Mouse (Mus musculus): Measurements from ENCODE around the gene Orc2. TPM values are rescaled to one million over a fixed set of nuclear protein-coding genes. Genes with fewer than 3 reads are reported as not detected.

The Orc2 gene
- polyA plus RNA-seq, 1 experiment from 2014 or later: 25.7 TPM

DNA sequence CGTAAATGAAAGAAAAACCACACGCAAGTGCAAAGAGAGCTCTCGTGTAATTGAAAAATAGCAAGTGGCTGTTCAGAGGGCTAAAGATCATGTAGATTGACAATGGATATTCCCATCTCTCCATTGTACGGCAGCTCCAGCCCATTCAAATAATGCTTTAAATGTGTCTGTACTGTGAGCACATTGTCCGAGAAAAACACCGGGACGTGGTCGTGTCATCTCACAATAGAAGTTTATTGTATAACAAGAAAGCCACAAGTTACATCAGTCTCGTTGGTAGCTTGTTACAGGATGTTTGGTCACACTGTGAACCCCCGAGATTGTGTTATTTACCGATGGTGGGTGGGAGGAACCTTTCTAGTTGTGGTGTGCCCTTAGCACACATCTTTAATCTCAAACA lies 59.0 kb downstream of the Orc2 start:
- WGBS: 2% methylated on average over 11 of the region's 11 CpGs
- Histone ChIP-seq H3K4me1 (replicated peaks; ENCODE audit: control insufficient read depth, insufficient read depth, low read length) (peaks cover 19% of the 10 kb centered on the region), H3K4me3 (ENCODE audit: low read length) (peak overlapping the region; percentile 81), H3K27ac (ENCODE audit: low read length) (peak overlapping the region; percentile 95), H3K36me3 (ENCODE audit: control insufficient read depth, insufficient read depth, low read length) (peaks cover 10% of the 10 kb centered on the region), H3K27me3 (ENCODE audit: control insufficient read depth, insufficient read depth, low read depth, low read length) (no peaks in the 10 kb centered on the region), H3K4me2 (ENCODE audit: low read depth, low read length) (peak overlapping the region; percentile 65), H3K9ac (ENCODE audit: low read length) (peak overlapping the region; percentile 90), H3K9me3 (ENCODE audit: control insufficient read depth, low read length) (no peaks in the 10 kb centered on the region)
- no peak for ATAC-seq (ENCODE audit: low read depth)

DNA sequence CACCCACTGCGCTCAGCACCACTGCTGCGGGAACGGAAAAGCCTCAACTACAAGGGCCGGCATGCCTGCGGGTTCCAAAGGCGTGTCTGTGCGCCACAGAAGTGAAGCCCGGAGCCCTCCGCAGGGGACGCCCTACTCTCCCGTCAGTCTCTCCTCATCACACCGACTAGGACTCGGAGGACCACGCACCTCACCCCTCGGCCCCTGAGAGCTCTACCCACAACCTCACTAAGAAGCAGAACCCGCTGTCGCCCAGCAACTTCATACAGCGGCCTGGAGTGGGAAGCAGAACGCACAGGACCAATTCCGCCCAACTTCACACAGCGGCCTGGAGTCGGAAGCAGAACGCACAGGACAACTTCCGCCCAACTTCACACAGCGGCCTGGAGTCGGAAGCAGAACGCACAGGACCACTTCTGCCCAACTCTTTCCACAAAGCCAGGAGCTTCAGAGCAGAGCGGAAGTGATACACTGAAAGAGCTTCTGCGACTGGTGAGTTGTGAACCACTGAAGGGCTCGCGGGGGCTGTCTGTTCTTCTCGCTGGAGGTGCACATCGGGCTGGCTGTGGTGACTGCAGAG lies 59.7 kb downstream of the Orc2 start, which contains the start of the genes Nif3l1 and Ppil3:
Gene Nif3l1, plus strand, starts transcription at position 9 of the 580 bp plus-strand sequence.
Gene Ppil3, minus strand, starts transcription at position 344 of the 580 bp plus-strand sequence.
- Histone ChIP-seq H3K4me1 (replicated peaks; ENCODE audit: control insufficient read depth, insufficient read depth, low read length) (peaks cover 19% of the 10 kb centered on the region), H3K4me2 (ENCODE audit: low read depth, low read length) (peak within 1 kb of the TSS; percentile 65), H3K27ac (ENCODE audit: low read length) (peak within 1 kb of the TSS; percentile 95), H3K27me3 (ENCODE audit: control insufficient read depth, insufficient read depth, low read depth, low read length) (no peaks in the 10 kb centered on the region), H3K9ac (ENCODE audit: low read length) (peak within 1 kb of the TSS; percentile 90), H3K36me3 (ENCODE audit: control insufficient read depth, insufficient read depth, low read length) (peaks cover 5% of the 10 kb centered on the region), H3K4me3 (ENCODE audit: low read length) (peak within 1 kb of the TSS; percentile 81), H3K9me3 (ENCODE audit: control insufficient read depth, low read length) (no peaks in the 10 kb centered on the region)
- 0% methylated on average over 33 of the region's 33 CpGs for WGBS
- ATAC-seq (ENCODE audit: low read depth): peak; percentile 97

DNA sequence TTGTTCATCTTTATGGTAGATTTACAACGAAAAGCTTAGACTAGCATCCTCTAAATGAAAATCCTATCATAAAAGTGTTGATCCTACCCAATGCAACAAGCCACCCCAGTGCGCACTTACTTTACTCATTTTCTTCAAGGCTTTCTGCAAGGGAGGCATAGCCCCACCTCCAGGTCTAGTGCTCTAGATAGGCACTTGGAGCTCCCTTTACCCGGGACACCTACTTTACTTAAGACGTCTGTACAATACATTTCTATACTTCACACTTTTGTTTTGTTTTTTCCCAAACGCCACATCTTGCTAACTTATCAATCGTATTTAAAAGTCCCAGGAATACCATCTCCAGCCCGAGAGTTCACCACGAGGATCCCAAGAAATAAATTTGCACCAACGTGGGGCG lies 60.2 kb downstream of the Orc2 start:
- Histone ChIP-seq H3K27me3 (ENCODE audit: control insufficient read depth, insufficient read depth, low read depth, low read length) (no peaks in the 10 kb centered on the region), H3K36me3 (ENCODE audit: control insufficient read depth, insufficient read depth, low read length) (peaks cover 7% of the 10 kb centered on the region), H3K4me3 (ENCODE audit: low read length) (peak overlapping the region; percentile 81), H3K9me3 (ENCODE audit: control insufficient read depth, low read length) (no peaks in the 10 kb centered on the region), H3K4me2 (ENCODE audit: low read depth, low read length) (peak overlapping the region; percentile 65), H3K4me1 (replicated peaks; ENCODE audit: control insufficient read depth, insufficient read depth, low read length) (peaks cover 19% of the 10 kb centered on the region), H3K27ac (ENCODE audit: low read length) (peak overlapping the region; percentile 95), H3K9ac (ENCODE audit: low read length) (peak overlapping the region; percentile 90)
- 9% methylated on average over 10 of the region's 10 CpGs for WGBS
- ATAC-seq (ENCODE audit: low read depth): no peak

DNA sequence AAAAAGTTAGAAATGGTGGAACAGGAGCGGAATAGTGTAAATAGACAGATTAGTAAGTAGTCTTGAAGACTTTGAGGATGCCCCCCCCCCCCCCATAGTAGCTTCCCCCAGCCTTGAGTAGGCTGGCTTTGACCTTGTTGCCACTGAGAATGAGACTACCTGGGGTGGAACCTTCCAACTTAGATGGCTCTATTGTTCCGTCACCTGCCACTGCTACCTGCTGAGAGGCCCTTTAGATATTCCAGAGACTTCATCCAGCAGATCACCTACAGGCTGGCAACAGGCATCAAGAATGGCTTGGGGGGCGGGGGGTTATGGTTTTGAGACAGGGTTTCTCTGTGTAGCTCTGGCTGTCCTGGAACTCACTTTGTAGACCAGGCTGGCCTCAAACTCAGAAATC lies 80.4 kb downstream of the Orc2 start:
- no peak for ATAC-seq (ENCODE audit: low read depth)
- no peak overlapping the region for H3K27ac ChIP-seq (ENCODE audit: low read length)
- peaks cover 15% of the 10 kb centered on the region for H3K36me3 ChIP-seq (ENCODE audit: control insufficient read depth, insufficient read depth, low read length)
- WGBS: 77% methylated on average over 3 of the region's 3 CpGs
- no peak overlapping the region for H3K4me2 ChIP-seq (ENCODE audit: low read depth, low read length)
- H3K9ac ChIP-seq (ENCODE audit: low read length): no peak overlapping the region
- H3K4me1 ChIP-seq (replicated peaks; ENCODE audit: control insufficient read depth, insufficient read depth, low read length): peaks cover 17% of the 10 kb centered on the region
- no peaks in the 10 kb centered on the region for H3K9me3 ChIP-seq (ENCODE audit: control insufficient read depth, low read length)
- H3K4me3 ChIP-seq (ENCODE audit: low read length): no peak overlapping the region
- no peaks in the 10 kb centered on the region for H3K27me3 ChIP-seq (ENCODE audit: control insufficient read depth, insufficient read depth, low read depth, low read length)

DNA sequence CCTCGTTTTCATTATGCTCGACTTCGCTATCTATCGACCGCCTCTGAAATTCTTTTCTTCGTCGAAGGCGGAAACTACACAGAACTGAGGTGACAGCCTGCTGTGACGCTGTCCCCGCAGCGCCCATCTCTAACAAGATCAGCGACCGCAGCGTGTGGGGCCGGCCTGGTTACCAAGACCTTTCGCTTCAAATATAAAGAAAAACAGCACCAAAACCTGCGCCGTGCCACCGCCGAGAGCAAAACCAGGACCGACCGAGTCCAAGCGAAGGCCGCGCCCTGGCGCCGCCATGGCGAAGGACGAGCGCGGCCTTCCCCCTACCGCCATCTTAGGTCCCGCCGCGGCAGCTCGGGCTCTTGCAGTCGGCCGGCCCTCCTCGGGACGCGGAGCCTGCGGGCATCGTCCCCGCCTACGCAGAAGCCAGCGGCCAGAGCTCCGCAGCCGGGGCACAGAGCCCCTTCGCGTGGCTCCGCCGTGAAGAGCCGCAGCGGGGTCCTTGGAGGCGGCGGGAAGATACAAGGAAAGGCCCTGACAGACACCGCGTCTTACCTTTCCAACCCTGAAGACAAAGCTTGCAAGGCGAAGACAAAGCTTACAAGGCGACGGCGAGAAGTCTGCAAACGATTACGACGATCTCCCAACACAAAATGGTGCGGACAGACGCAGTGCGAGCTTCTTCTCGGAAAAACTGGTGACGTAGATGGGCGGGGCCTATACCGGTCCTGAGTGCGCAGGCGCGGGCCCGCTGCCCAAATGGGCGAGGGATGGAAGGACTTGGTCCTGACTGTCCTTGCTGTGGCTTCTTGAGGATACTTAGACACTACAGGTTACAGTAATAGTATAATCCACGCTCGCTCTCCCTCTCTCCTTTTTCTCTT lies 81.3 kb downstream of the Orc2 start, which contains the start of gene Clk1:
Gene Clk1, minus strand, starts transcription at position 696 of the 878 bp plus-strand sequence.
- WGBS: under 1% methylated on average over 79 of the region's 79 CpGs
- Histone ChIP-seq H3K4me3 (ENCODE audit: low read length) (peak within 1 kb of the TSS; percentile 93), H3K9ac (ENCODE audit: low read length) (peak within 1 kb of the TSS; percentile 100), H3K27me3 (ENCODE audit: control insufficient read depth, insufficient read depth, low read depth, low read length) (no peaks in the 10 kb centered on the region), H3K9me3 (ENCODE audit: control insufficient read depth, low read length) (no peaks in the 10 kb centered on the region), H3K27ac (ENCODE audit: low read length) (peak within 1 kb of the TSS; percentile 99), H3K4me2 (ENCODE audit: low read depth, low read length) (peak within 1 kb of the TSS; percentile 89), H3K4me1 (replicated peaks; ENCODE audit: control insufficient read depth, insufficient read depth, low read length) (peaks cover 17% of the 10 kb centered on the region), H3K36me3 (ENCODE audit: control insufficient read depth, insufficient read depth, low read length) (peaks cover 23% of the 10 kb centered on the region)
- peak; percentile 97 for ATAC-seq (ENCODE audit: low read depth)

DNA sequence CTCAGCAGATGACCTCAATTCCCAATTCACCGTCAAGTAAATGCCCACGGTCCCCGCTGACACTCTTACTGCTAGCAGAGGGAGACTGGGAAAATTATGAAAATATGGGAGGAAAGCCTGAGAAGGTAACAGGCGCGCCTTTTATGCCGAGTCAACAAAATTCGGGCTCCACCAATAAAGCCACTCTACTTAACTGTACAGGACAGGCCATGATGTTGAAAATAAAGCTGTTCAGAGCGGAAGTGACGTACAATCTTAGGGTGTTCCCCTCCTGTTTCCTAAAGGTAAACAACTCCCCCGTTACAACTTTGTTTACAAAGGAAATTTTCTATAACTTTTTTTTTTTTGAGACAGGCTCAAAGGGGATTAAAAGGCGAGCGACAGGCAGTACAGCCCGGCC lies 82.0 kb downstream of the Orc2 start:
- peak overlapping the region; percentile 100 for H3K9ac ChIP-seq (ENCODE audit: low read length)
- peaks cover 30% of the 10 kb centered on the region for H3K36me3 ChIP-seq (ENCODE audit: control insufficient read depth, insufficient read depth, low read length)
- peak; percentile 68 for ATAC-seq (ENCODE audit: low read depth)
- H3K27ac ChIP-seq (ENCODE audit: low read length): peak overlapping the region; percentile 99
- H3K4me2 ChIP-seq (ENCODE audit: low read depth, low read length): peak overlapping the region; percentile 89
- no peaks in the 10 kb centered on the region for H3K9me3 ChIP-seq (ENCODE audit: control insufficient read depth, low read length)
- 1% methylated on average over 13 of the region's 13 CpGs for WGBS
- peak overlapping the region; percentile 93 for H3K4me3 ChIP-seq (ENCODE audit: low read length)
- H3K27me3 ChIP-seq (ENCODE audit: control insufficient read depth, insufficient read depth, low read depth, low read length): no peaks in the 10 kb centered on the region
- H3K4me1 ChIP-seq (replicated peaks; ENCODE audit: control insufficient read depth, insufficient read depth, low read length): peaks cover 17% of the 10 kb centered on the region

DNA sequence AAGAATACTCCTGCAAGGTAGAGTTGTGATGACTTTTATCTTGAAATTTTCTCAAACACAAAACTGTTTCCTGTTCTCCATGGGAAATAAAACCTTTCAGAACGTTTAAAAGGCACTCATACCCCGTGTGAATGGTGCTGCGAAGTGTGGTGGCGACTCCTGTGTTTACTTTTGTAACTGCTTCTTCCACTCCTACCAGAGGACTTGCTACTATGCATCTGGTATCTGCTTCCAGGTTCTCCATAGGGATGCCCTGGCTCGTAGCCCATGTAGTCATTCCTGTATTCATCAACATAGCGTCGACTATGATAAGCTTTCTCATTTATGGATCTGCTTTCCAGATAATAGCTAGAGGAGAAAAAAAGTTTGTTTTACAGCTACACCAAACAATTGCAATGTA lies 83.9 kb downstream of the Orc2 start:
- H3K4me2 ChIP-seq (ENCODE audit: low read depth, low read length): 0 out of 2 replicates have a peak overlapping the region, but pooled peaks have one; percentile 89
- no peak overlapping the region for H3K9ac ChIP-seq (ENCODE audit: low read length)
- H3K27ac ChIP-seq (ENCODE audit: low read length): no peak overlapping the region
- peak overlapping the region; percentile 21; the same call in 1 of the 2 replicates for H3K4me3 ChIP-seq (ENCODE audit: low read length)
- peaks cover 19% of the 10 kb centered on the region for H3K4me1 ChIP-seq (replicated peaks; ENCODE audit: control insufficient read depth, insufficient read depth, low read length)
- peaks cover 41% of the 10 kb centered on the region for H3K36me3 ChIP-seq (ENCODE audit: control insufficient read depth, insufficient read depth, low read length)
- 30% methylated on average over 7 of the region's 7 CpGs for WGBS
- H3K9me3 ChIP-seq (ENCODE audit: control insufficient read depth, low read length): no peaks in the 10 kb centered on the region
- H3K27me3 ChIP-seq (ENCODE audit: control insufficient read depth, insufficient read depth, low read depth, low read length): no peaks in the 10 kb centered on the region
- no peak for ATAC-seq (ENCODE audit: low read depth)

DNA sequence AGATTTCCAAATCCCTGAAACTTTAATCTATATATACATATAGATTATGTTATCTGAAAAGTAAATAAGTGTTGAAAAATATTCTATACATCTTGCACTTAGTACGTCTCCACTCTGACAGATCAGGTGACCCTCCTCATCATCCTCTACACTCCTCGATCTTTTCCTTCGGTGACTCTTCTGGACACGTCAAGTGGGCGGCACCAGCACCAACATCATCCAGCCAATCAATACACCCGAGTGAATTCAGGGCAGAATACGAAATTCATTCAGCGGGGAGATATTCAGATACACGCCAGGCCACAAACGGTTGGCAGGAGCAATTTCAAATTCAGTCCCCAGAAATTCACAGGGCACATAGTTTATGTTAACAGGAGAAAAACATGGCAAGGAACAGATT lies 84.9 kb downstream of the Orc2 start:
- no peak for ATAC-seq (ENCODE audit: low read depth)
- peaks cover 48% of the 10 kb centered on the region for H3K36me3 ChIP-seq (ENCODE audit: control insufficient read depth, insufficient read depth, low read length)
- no peaks in the 10 kb centered on the region for H3K9me3 ChIP-seq (ENCODE audit: control insufficient read depth, low read length)
- H3K9ac ChIP-seq (ENCODE audit: low read length): no peak overlapping the region
- H3K27me3 ChIP-seq (ENCODE audit: control insufficient read depth, insufficient read depth, low read depth, low read length): no peaks in the 10 kb centered on the region
- H3K4me2 ChIP-seq (ENCODE audit: low read depth, low read length): no peak overlapping the region
- H3K27ac ChIP-seq (ENCODE audit: low read length): no peak overlapping the region
- no peak overlapping the region for H3K4me3 ChIP-seq (ENCODE audit: low read length)
- 78% methylated on average over 10 of the region's 10 CpGs for WGBS
- peaks cover 19% of the 10 kb centered on the region for H3K4me1 ChIP-seq (replicated peaks; ENCODE audit: control insufficient read depth, insufficient read depth, low read length)

DNA sequence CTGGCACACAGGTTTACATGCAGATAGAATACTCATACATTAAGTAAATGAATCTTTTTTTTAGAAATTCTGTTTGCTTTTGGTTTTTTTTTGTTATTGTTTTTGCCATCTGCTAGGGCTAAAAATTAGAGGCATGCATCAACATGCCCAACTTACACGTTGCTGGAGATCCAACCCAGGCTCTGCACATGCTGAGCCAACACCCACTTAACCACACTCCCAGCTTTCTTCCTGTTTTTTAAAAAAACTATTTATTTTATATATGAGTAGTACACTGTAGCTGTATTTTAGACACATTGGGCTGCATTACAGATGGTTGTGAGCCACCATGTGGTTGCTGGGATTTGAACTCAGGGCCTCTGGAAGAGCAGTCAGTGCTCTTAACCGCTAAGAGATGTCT lies 88.9 kb downstream of the Orc2 start:
- Histone ChIP-seq H3K9ac (ENCODE audit: low read length) (no peak overlapping the region), H3K27me3 (ENCODE audit: control insufficient read depth, insufficient read depth, low read depth, low read length) (no peaks in the 10 kb centered on the region), H3K36me3 (ENCODE audit: control insufficient read depth, insufficient read depth, low read length) (peaks cover 74% of the 10 kb centered on the region), H3K4me2 (ENCODE audit: low read depth, low read length) (no peak overlapping the region), H3K27ac (ENCODE audit: low read length) (no peak overlapping the region), H3K4me3 (ENCODE audit: low read length) (no peak overlapping the region), H3K4me1 (replicated peaks; ENCODE audit: control insufficient read depth, insufficient read depth, low read length) (peaks cover 4% of the 10 kb centered on the region), H3K9me3 (ENCODE audit: control insufficient read depth, low read length) (no peaks in the 10 kb centered on the region)
- ATAC-seq (ENCODE audit: low read depth): no peak
- 82% methylated on average over 2 of the region's 2 CpGs for WGBS
